Mouse (Mus musculus) ES-E14 (cell line): ENCODE measurements around the gene Actr3.

Experiments
- CHD2 ChIP-seq: IDR thresholded peaks from 2 replicates; pipeline ENCODE4 v1.6.1; 2014; ENCODE audit warnings: mild to moderate bottlenecking, low read depth, low read length, inconsistent platforms
- HCFC1 ChIP-seq: IDR thresholded peaks from 2 replicates; pipeline ENCODE4 v1.6.1; 2012; ENCODE audit warnings: low read length, inconsistent platforms, borderline replicate concordance; ENCODE audit not compliant: insufficient read depth
- MAFK ChIP-seq: IDR thresholded peaks from 2 replicates; pipeline ENCODE4 v1.6.1; 2014; ENCODE audit warnings: mild to moderate bottlenecking, low read depth, low read length, inconsistent platforms; ENCODE audit not compliant: insufficient read depth
- ZC3H11A ChIP-seq: IDR thresholded peaks from 2 replicates; pipeline ENCODE4 v1.6.1; 2012; ENCODE audit warnings: low read depth, mild to moderate bottlenecking, inconsistent platforms, low read length, borderline replicate concordance

GRCm38 (mm10) chr1:125481842-125482241 is 46.3 kb upstream of the Actr3 start:
- no peak for TF ChIP-seq HCFC1
- no peak for TF ChIP-seq CHD2
- TF ChIP-seq ZC3H11A, result no peak
- no peak for TF ChIP-seq MAFK
